Mouse (Mus musculus) hematopoietic multipotent progenitor cell, adult 10-12 weeks (in vitro differentiated cells): Measurements from ENCODE around the gene Ints13. TPM values are rescaled to one million over a fixed set of nuclear protein-coding genes. Genes with fewer than 3 reads are reported as not detected.

ENCODE experiments used
- polyA plus RNA-seq: library from polyadenylated mRNA; stranded (reverse); fragments of >175 nt; gene quantifications from 2 replicates; pipeline ENCODE4 v1.2.3, GENCODE M21; 2012; ENCODE audit warnings: low replicate concordance

Ints13 gene
- polyA plus RNA-seq = 25.0 and 36.7 TPM in 2 replicates

GRCm38 (mm10) chr6:146577310-146578109 is at the start of gene Ints13:
TSS of gene Ints13 (minus strand) at chr6:146577835.

GRCm38 (mm10) chr6:146576903-146577302 is 732 bp downstream of the Ints13 start, which contains the start of gene Fgfr1op2:
TSS of gene Fgfr1op2 (plus strand) at chr6:146577203.

GRCm38 (mm10) chr6:146501866-146502804 is 75.5 kb downstream of the Ints13 start, which contains the start of gene Itpr2:
TSS of gene Itpr2 (minus strand) at chr6:146502223.

Other genes with a start within 250 kb of the Ints13 start
- 10.6 and 10.9 TPM in 2 replicates for gene Itpr2, start 75.6 kb downstream of the Ints13 start, polyA plus RNA-seq
- 54.9 and 137 TPM in 2 replicates for gene Fgfr1op2, start 632 bp downstream of the Ints13 start, polyA plus RNA-seq
- gene Med21, start 64.7 kb upstream of the Ints13 start, polyA plus RNA-seq = 3.0 and 4.4 TPM in 2 replicates
- 8.2 and 12.9 TPM in 2 replicates for gene Tm7sf3, start 65.0 kb upstream of the Ints13 start, polyA plus RNA-seq
- 0.54 and 0.92 TPM in 2 replicates for gene Stk38l, start 147.2 kb upstream of the Ints13 start, polyA plus RNA-seq
- gene Arntl2, start 218.2 kb upstream of the Ints13 start, polyA plus RNA-seq = 0.55 and 0.65 TPM in 2 replicates